Mouse (Mus musculus) forebrain, embryonic 15.5 days (tissue): ENCODE data around the gene Abat. TPM values are rescaled to one million over a fixed set of nuclear protein-coding genes. Genes with fewer than 3 reads are reported as not detected.
A peak's percentile ranks its signal among the peaks of the same experiment; 100 is the strongest.

ENCODE experiments used
- ATAC-seq: fragments of 200-750 bp; cut with Nextera tagmentation; replicated peaks from 2 replicates; pipeline ENCODE4 v1.8.0; 2017; ENCODE audit warnings: mild to moderate bottlenecking, moderate TSS enrichment, moderate library complexity
- H3K27ac ChIP-seq: fragments of 300-500 bp; sonication (generic); replicated peaks from 2 replicates; pipeline ENCODE4 v1.5.1; 2015; ENCODE audit warnings: mild to moderate bottlenecking, inconsistent platforms
- H3K27me3 ChIP-seq: fragments of 300-500 bp; sonication (generic); 2 replicates; pipeline ENCODE4 v1.6.1; 2015; ENCODE audit warnings: inconsistent platforms
- H3K36me3 ChIP-seq: fragments of 300-500 bp; sonication (generic); 2 replicates; pipeline ENCODE4 v1.6.1; 2015; ENCODE audit warnings: mild to moderate bottlenecking, inconsistent platforms
- H3K4me1 ChIP-seq: fragments of 300-500 bp; sonication (generic); 2 replicates; pipeline ENCODE4 v1.6.1; 2015; ENCODE audit warnings: inconsistent platforms
- H3K4me2 ChIP-seq: fragments of 300-500 bp; sonication (generic); replicated peaks from 2 replicates; pipeline ENCODE4 v1.6.1; 2015; ENCODE audit warnings: mild to moderate bottlenecking, inconsistent platforms
- H3K4me3 ChIP-seq: fragments of 300-500 bp; sonication (generic); 2 replicates; pipeline ENCODE4 v1.5.1; 2015; ENCODE audit warnings: mild to moderate bottlenecking, inconsistent platforms
- H3K9ac ChIP-seq: fragments of 300-500 bp; sonication (generic); replicated peaks from 2 replicates; pipeline ENCODE4 v1.6.1; 2015; ENCODE audit warnings: mild to moderate bottlenecking, inconsistent platforms
- H3K9me3 ChIP-seq: fragments of 300-500 bp; sonication (generic); 2 replicates; pipeline ENCODE4 v1.6.1; 2016; ENCODE audit warnings: inconsistent platforms
- WGBS: fragments of 180-500 bp; shearing (Covaris S2); methylation state at CpG from one replicate; pipeline ENCODE4 v1.1.7; 2015; ENCODE audit warnings: mixed read lengths; 5-methylcytosine and 5-hydroxymethylcytosine counted together
- polyA plus RNA-seq: library from polyadenylated mRNA; unstranded; fragments of >200 nt; fragmentation: Nextera tagmentation; extraction: Ambion mirVana; gene quantifications from 2 replicates; pipeline ENCODE4 v1.2.1, GENCODE M21; 2015

Gene Abat
- polyA plus RNA-seq, 1 experiment from 2014 or later, result 51.0 TPM

GRCm38 (mm10) chr16:8579546-8579945 is 66.3 kb downstream of the Abat start:
- H3K4me2 ChIP-seq, result no peak overlapping the region
- WGBS, result 81% methylated on average over 5 of the region's 5 CpGs

GRCm38 (mm10) chr16:8581661-8582239 is 68.5 kb downstream of the Abat start:
- no peak overlapping the region for H3K4me2 ChIP-seq
- no peaks in the 10 kb centered on the region for H3K9me3 ChIP-seq
- no peaks in the 10 kb centered on the region for H3K4me1 ChIP-seq
- 91% methylated on average over 6 of the region's 6 CpGs for WGBS
- peaks cover 17% of the 10 kb centered on the region for H3K36me3 ChIP-seq
- no peak overlapping the region for H3K27ac ChIP-seq
- H3K4me3 ChIP-seq, result no peak overlapping the region
- ATAC-seq, result no peak
- H3K27me3 ChIP-seq, result no peaks in the 10 kb centered on the region
- H3K9ac ChIP-seq, result no peak overlapping the region

More at GRCm38 (mm10) chr16:8579546-8579945, 66.3 kb downstream of the Abat start:
- Histone ChIP-seq H3K9ac (no peak overlapping the region), H3K27ac (no peak overlapping the region), H3K36me3 (peaks cover 9% of the 10 kb centered on the region), H3K27me3 (no peaks in the 10 kb centered on the region), H3K9me3 (no peaks in the 10 kb centered on the region), H3K4me1 (no peaks in the 10 kb centered on the region), H3K4me3 (no peak overlapping the region)
- ATAC-seq, result no peak

- WGBS, result 95% methylated on average over 5 of the region's 5 CpGs
Measured at GRCm38 (mm10) chr16:8582579-8583295, 69.5 kb downstream of the Abat start.

GRCm38 (mm10) chr16:8584248-8584647 is 71.0 kb downstream of the Abat start:
- WGBS, result 63% methylated on average over 1 of the region's 1 CpGs
- Histone ChIP-seq H3K4me3 (no peak overlapping the region), H3K27me3 (no peaks in the 10 kb centered on the region), H3K9ac (no peak overlapping the region), H3K4me2 (no peak overlapping the region), H3K9me3 (no peaks in the 10 kb centered on the region), H3K4me1 (no peaks in the 10 kb centered on the region), H3K36me3 (peaks cover 17% of the 10 kb centered on the region), H3K27ac (no peak overlapping the region)
- ATAC-seq, result no peak

More at GRCm38 (mm10) chr16:8582579-8583295, 69.5 kb downstream of the Abat start:
- Histone ChIP-seq H3K4me2 (no peak overlapping the region), H3K4me1 (no peaks in the 10 kb centered on the region), H3K36me3 (peaks cover 17% of the 10 kb centered on the region), H3K4me3 (no peak overlapping the region), H3K9me3 (no peaks in the 10 kb centered on the region), H3K27ac (no peak overlapping the region), H3K9ac (no peak overlapping the region), H3K27me3 (no peaks in the 10 kb centered on the region)
- no peak for ATAC-seq

GRCm38 (mm10) chr16:8585056-8585455 is 71.8 kb downstream of the Abat start:
- Histone ChIP-seq H3K9me3 (no peaks in the 10 kb centered on the region), H3K4me1 (no peaks in the 10 kb centered on the region), H3K36me3 (peaks cover 23% of the 10 kb centered on the region), H3K9ac (no peak overlapping the region), H3K4me2 (no peak overlapping the region), H3K27ac (no peak overlapping the region), H3K27me3 (0 out of 2 replicates have a peak, but pooled peaks cover 4% of the 10 kb centered on the region), H3K4me3 (no peak overlapping the region)
- ATAC-seq, result no peak
- WGBS, result 76% methylated on average over 5 of the region's 5 CpGs

GRCm38 (mm10) chr16:8595411-8595810 is 82.2 kb downstream of the Abat start:
- peak; percentile 77 for ATAC-seq
- no peak overlapping the region for H3K4me2 ChIP-seq
- no peaks in the 10 kb centered on the region for H3K36me3 ChIP-seq
- H3K27me3 ChIP-seq, result peaks cover 11% of the 10 kb centered on the region; the same call in 1 of the 2 replicates
- no peak overlapping the region for H3K27ac ChIP-seq
- no peaks in the 10 kb centered on the region for H3K9me3 ChIP-seq
- 55% methylated on average over 4 of the region's 4 CpGs for WGBS
- no peak overlapping the region for H3K9ac ChIP-seq
- no peaks in the 10 kb centered on the region for H3K4me1 ChIP-seq
- no peak overlapping the region for H3K4me3 ChIP-seq

GRCm38 (mm10) chr16:8596336-8596735 is 83.1 kb downstream of the Abat start:
- Histone ChIP-seq H3K27ac (no peak overlapping the region), H3K36me3 (no peaks in the 10 kb centered on the region), H3K27me3 (peaks cover 11% of the 10 kb centered on the region; the same call in 1 of the 2 replicates), H3K4me3 (no peak overlapping the region), H3K4me2 (no peak overlapping the region), H3K4me1 (no peaks in the 10 kb centered on the region), H3K9me3 (no peaks in the 10 kb centered on the region), H3K9ac (no peak overlapping the region)
- 73% methylated on average over 4 of the region's 4 CpGs for WGBS
- ATAC-seq, result no peak

GRCm38 (mm10) chr16:8597516-8597915 is 84.3 kb downstream of the Abat start:
- Histone ChIP-seq H3K9me3 (no peaks in the 10 kb centered on the region), H3K36me3 (no peaks in the 10 kb centered on the region), H3K4me1 (no peaks in the 10 kb centered on the region), H3K4me3 (no peak overlapping the region), H3K9ac (no peak overlapping the region), H3K4me2 (no peak overlapping the region), H3K27me3 (peaks cover 16% of the 10 kb centered on the region), H3K27ac (no peak overlapping the region)
- WGBS, result 92% methylated on average over 5 of the region's 5 CpGs
- no peak for ATAC-seq

GRCm38 (mm10) chr16:8603789-8604188 is 90.6 kb downstream of the Abat start:
- Histone ChIP-seq H3K36me3 (no peaks in the 10 kb centered on the region), H3K27me3 (peaks cover 9% of the 10 kb centered on the region; the same call in 1 of the 2 replicates), H3K9me3 (no peaks in the 10 kb centered on the region), H3K4me1 (no peaks in the 10 kb centered on the region), H3K4me3 (no peak overlapping the region), H3K4me2 (no peak overlapping the region), H3K9ac (no peak overlapping the region), H3K27ac (no peak overlapping the region)
- no peak for ATAC-seq
- WGBS, result 80% methylated on average over 3 of the region's 3 CpGs

GRCm38 (mm10) chr16:8610397-8610796 is 97.2 kb downstream of the Abat start:
- no peak overlapping the region for H3K4me3 ChIP-seq
- H3K9ac ChIP-seq, result no peak overlapping the region
- WGBS, result 87% methylated on average over 3 of the region's 3 CpGs
- no peak overlapping the region for H3K27ac ChIP-seq
- H3K27me3 ChIP-seq, result no peaks in the 10 kb centered on the region
- no peak overlapping the region for H3K4me2 ChIP-seq
- ATAC-seq, result no peak
- no peaks in the 10 kb centered on the region for H3K36me3 ChIP-seq
- no peaks in the 10 kb centered on the region for H3K4me1 ChIP-seq
- H3K9me3 ChIP-seq, result no peaks in the 10 kb centered on the region

GRCm38 (mm10) chr16:8612214-8613005 is 99.2 kb downstream of the Abat start:
- H3K9me3 ChIP-seq, result no peaks in the 10 kb centered on the region
- ATAC-seq, result no peak
- no peak overlapping the region for H3K4me3 ChIP-seq
- H3K27me3 ChIP-seq, result no peaks in the 10 kb centered on the region
- WGBS, result 88% methylated on average over 8 of the region's 8 CpGs
- H3K27ac ChIP-seq, result no peak overlapping the region
- no peaks in the 10 kb centered on the region for H3K36me3 ChIP-seq
- no peak overlapping the region for H3K4me2 ChIP-seq
- H3K4me1 ChIP-seq, result no peaks in the 10 kb centered on the region
- H3K9ac ChIP-seq, result no peak overlapping the region

- Histone ChIP-seq H3K27me3 (no peaks in the 10 kb centered on the region), H3K4me2 (no peak overlapping the region), H3K27ac (no peak overlapping the region), H3K9ac (no peak overlapping the region), H3K4me1 (no peaks in the 10 kb centered on the region), H3K9me3 (no peaks in the 10 kb centered on the region), H3K4me3 (no peak overlapping the region), H3K36me3 (no peaks in the 10 kb centered on the region)
- ATAC-seq, result no peak
- 77% methylated on average over 4 of the region's 4 CpGs for WGBS
Measured at GRCm38 (mm10) chr16:8613039-8613438, 99.8 kb downstream of the Abat start.
